Mouse (Mus musculus): ENCODE data around the gene Prkag1.
"Not testable (repeated sequence)": the region's sequence is repeated elsewhere in the genome, so short reads cannot be mapped to it uniquely, and the experiment has no call there.

Prkag1 gene

GRCm38 (mm10) chr15:98821403-98821802, 9.9 kb downstream of the Prkag1 start:
- DNase-seq (ENCODE audit: low spot score), result no peak

GRCm38 (mm10) chr15:98820937-98821336, 10.4 kb downstream of the Prkag1 start:
- DNase-seq (ENCODE audit: low spot score), result no peak

- no peak for DNase-seq (ENCODE audit: low spot score)
These were observed 13.2 kb downstream of the Prkag1 start for GRCm38 (mm10) chr15:98818171-98818570.

GRCm38 (mm10) chr15:98812741-98813424, 18.4 kb downstream of the Prkag1 start:
- no peak for DNase-seq (ENCODE audit: low spot score)

GRCm38 (mm10) chr15:98810212-98810611, 21.1 kb downstream of the Prkag1 start:
- not testable (repeated sequence) for DNase-seq (ENCODE audit: low spot score)

GRCm38 (mm10) chr15:98809390-98809789, 21.9 kb downstream of the Prkag1 start, which contains the start of gene Ddn:
TSS of gene Ddn (minus strand) at chr15:98809490.
- no peak for DNase-seq (ENCODE audit: low spot score)

- no peak for DNase-seq (ENCODE audit: low spot score)
These were observed 22.6 kb downstream of the Prkag1 start for GRCm38 (mm10) chr15:98808651-98809134.

- no peak for DNase-seq (ENCODE audit: low spot score)
These were observed 23.2 kb downstream of the Prkag1 start for GRCm38 (mm10) chr15:98807895-98808650.

GRCm38 (mm10) chr15:98806809-98807770, 24.2 kb downstream of the Prkag1 start:
- DNase-seq (ENCODE audit: low spot score), result no peak

- DNase-seq (ENCODE audit: low spot score), result no peak
These were observed 25.1 kb downstream of the Prkag1 start for GRCm38 (mm10) chr15:98806071-98806808.

GRCm38 (mm10) chr15:98805324-98806040, 25.8 kb downstream of the Prkag1 start:
- DNase-seq (ENCODE audit: low spot score), result peak; percentile 76

GRCm38 (mm10) chr15:98804054-98804453, 27.3 kb downstream of the Prkag1 start:
- DNase-seq (ENCODE audit: low spot score), result peak; percentile 81

GRCm38 (mm10) chr15:98802926-98803325, 28.4 kb downstream of the Prkag1 start:
- no peak for DNase-seq (ENCODE audit: low spot score)

GRCm38 (mm10) chr15:98799396-98799795, 31.9 kb downstream of the Prkag1 start:
- peak; percentile 78 for DNase-seq (ENCODE audit: low spot score)

- DNase-seq (ENCODE audit: low spot score), result no peak
These were observed 32.4 kb downstream of the Prkag1 start for GRCm38 (mm10) chr15:98798903-98799302.

GRCm38 (mm10) chr15:98797835-98798492, 33.4 kb downstream of the Prkag1 start:
- DNase-seq (ENCODE audit: low spot score), result no peak

GRCm38 (mm10) chr15:98796803-98797595, 34.3 kb downstream of the Prkag1 start:
- no peak for DNase-seq (ENCODE audit: low spot score)

- DNase-seq (ENCODE audit: low spot score), result no peak
These were observed 38.1 kb downstream of the Prkag1 start for GRCm38 (mm10) chr15:98793141-98793698.
